Mouse (Mus musculus): Measurements from ENCODE around the gene Akap7.

The Akap7 gene

DNA sequence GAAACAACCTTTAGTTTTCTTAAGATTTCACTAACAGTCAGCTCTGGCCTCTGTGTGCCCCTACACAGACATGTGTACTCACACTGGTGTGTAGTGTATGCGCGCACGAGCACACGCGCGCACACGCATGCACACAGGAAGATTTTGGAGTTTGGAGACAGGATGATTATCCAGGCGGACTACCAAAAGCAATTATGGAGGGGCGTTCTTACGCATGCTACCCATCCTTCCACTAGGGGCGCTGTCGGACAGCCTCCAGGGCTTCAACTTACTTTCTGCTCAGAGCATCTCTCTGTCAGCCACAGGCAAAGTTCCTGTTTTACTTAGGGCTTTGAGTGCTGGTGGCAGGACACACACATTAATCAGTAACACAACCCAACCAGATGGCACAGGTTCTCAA is 57.6 kb downstream of the Akap7 start:
- WGBS = 59% methylated on average over 12 of the region's 12 CpGs

DNA sequence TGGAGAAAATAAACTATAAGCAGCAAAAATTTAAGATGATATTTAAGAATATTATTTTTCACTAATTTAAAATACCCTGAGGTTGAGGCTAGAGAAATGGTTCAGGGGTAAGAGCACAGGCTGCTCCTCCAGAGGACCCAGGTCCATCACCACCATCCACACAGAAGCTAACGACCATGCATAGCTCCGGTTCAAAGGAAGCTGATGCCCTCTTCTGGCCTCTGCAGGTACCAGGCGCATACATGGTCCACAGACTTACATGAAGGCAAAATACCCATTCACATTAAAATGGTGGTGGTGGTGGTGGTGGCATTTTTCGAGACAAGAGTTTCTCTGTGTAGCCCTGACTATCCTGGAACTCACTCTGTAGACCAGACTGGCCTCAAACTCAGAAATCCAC is 61.5 kb downstream of the Akap7 start:
- WGBS = 71% methylated on average over 4 of the region's 4 CpGs

DNA sequence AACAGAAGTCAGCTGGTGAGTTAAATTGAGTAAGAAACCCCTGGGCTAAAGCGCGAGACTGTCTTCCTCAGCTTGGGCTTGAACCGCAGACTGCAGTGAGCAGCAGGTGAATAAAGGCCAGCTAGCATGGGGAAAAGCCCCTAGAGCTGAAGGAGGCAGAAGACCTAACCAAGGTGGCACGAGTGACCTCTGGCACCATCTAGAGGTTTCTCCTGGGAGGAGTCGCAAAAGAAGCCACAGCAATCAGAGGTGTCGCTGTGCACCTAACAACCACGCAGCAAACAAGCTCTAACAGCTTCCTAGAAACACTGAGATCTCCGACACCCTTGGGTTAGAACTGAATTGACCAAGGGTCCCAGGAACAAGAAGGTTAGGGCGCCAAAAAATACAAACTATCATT is 68.5 kb downstream of the Akap7 start:
- WGBS = 45% methylated on average over 9 of the region's 9 CpGs

DNA sequence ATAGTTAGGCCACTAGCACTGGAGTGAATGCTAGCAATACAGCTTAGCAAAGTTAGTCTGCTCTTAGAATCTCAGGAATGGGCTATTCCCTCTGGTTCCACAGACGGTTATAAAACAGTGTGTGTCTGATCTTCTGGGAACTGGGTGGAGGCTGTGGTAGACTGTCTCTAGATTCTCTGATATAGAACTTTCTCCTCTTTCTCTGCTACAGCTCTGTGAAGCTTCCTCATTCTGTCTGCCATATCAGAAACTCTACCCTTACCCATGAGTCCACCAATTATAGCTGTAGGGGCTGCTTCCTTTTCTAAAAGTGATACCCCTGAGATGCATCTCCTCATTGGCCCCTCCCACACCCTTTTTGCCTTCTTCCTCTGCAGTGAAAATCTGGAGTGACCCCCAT is 73.6 kb downstream of the Akap7 start:
- 76% methylated on average over 1 of the region's 1 CpGs for WGBS

DNA sequence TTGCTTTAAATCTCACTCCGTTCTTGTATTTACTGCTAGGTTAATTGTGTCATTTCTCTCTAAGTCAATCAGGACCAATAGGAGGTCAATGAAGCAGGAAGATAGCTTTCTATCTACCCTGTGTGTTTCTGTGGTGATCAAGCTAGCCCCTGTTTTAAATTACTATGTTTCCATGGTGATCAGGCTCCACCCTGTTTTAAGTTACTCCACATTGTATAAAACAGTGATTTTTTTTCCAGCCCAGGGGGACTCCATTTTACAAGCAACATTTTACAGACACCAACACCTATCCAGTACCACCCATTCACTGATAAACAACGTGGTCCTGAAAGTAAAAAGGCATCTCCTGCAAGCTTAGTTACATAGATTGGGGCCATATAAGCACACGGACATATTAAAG is 75.0 kb downstream of the Akap7 start:
- WGBS = 77% methylated on average over 3 of the region's 3 CpGs

DNA sequence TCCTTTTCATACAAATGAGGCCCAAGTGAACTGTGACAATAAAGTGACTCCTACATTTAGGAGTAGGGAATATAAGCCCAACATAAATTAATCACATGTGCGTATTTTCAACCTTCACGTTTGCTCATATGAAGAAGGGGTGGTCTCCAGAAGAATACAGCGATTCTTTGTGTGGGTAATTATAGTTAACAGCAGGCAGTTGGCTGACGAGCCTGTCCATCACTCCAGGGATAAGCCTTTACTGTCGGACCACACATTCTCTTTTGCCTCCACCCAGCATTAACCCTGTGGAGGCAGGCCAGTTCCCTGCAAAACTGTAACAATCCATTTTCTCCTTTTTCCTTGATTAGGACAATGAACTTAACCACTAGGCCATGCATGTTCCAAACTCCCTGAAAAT is 76.3 kb downstream of the Akap7 start:
- WGBS = 75% methylated on average over 5 of the region's 5 CpGs

DNA sequence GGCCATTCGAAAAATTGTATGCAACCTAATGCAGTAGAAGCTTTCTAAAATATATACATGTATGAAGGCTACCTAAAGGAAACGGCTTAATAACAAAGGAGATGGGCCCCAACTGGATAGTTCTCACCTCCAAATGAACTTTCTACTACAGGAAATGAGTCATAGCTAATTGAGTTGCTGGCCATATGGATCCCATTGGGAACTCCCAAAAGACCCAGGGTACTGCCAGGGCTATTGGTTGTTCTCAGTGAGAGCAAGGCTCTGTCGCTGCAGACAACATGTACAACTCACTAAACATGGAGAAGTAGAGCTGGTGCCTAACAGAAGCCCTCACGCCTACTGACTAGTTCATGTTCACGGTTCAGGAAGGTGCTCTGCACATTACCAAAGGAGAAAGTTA is 83.3 kb downstream of the Akap7 start:
- 94% methylated on average over 5 of the region's 5 CpGs for WGBS

DNA sequence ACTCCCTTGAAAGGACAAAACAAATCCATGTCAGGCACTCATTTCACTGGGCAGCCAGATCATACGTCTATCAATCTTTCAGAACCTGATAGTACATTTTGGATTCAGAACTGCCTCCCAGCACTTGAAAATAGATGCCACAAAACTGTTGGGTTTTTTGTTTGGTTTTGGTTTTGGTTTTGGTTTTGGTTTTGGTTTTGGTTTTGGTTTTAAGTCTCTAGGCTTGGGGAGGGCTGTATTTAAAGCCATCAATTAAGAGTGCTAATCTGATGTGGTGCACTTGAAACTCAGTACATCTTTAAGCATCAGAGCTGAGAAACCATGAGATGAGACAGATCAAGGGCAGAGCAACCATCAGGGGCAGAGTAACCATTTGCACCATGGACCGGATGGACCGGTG is 86.9 kb downstream of the Akap7 start:
- 94% methylated on average over 3 of the region's 3 CpGs for WGBS

DNA sequence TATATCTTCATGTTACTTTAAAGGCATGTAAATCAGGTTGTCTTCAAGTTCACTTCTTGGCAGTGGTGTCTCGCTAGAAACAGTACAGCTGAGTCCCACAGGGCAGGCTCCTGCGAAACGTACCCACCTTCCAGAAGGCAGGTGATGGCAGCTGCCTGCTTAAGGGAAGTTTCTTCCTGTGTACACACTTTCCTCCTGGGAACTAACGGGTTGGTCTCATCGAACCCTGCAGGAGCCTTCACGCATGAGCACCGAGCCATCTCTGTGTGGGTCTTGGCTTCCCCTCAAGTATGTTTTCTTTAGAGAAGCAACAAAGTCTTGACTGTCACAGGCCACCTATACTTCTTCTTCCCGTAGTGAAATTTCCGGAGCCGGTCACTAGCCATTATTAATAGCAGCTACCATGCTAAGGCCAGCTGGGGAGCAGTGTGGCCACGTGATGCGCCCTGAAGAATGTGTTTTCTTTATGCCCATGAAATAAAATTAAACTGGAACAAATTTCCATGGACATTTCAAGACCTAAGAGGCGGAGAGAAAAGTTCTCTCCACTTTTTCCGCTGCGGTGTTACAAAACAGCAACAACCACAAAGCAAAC is 87.7 kb downstream of the Akap7 start:
- 76% methylated on average over 15 of the region's 15 CpGs for WGBS

DNA sequence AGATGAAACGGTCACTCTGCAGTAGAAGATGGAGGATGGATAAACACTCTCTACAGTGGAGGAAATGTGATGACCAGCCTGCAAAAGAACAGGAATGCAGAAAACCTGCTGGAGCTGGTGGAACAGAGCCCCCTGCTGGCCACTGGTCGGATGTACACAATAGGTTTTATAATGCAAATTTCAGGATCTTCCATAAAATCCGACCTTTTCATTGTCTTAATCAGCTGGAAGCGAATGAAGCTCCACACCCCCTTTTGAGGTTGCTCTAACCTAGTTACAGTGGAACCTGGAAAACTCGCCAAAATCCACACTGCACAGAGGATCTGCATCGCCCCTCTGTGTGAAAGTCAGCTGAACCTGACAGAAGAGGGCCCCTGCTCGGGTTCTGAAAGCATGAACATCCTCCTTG is 88.4 kb downstream of the Akap7 start:
- WGBS = 16% methylated on average over 7 of the region's 7 CpGs

DNA sequence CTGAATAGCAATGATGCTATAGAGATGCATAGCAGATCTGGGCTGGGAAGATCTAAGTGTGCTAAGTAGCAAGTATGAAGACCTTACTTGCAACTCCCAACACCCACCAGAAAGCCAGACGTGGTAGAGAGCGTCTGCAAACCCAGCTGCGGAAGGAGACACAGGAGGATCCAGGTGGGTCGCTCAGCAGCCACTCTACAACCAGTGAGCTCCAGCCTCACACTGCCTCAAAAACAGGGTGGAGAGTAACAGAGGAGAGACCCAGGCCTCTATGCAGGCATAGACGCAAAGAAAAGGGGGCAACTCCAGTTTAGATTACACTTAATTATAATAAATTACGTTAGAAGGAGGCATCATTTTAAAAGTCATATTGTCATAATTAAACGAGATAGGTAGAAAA is 88.9 kb downstream of the Akap7 start:
- WGBS = 57% methylated on average over 7 of the region's 7 CpGs

DNA sequence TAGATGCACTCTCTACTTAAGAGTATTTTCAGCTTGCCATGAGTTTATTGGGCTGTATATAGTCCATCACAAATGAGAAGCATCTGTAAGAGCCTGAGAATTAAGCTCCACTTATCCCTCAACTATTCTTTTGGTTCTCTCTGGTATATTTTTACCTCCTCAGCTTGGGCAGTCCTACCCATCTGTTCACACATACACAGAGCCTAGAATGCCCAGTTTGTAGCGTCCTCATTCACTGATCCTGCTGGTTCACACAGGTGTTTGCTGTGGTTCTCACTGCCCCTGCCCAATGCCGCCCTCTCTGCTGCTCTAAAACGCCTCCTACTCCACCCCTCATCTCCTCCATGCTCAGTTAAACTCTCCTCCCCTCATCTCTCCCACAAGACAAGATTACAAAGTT is 91.7 kb downstream of the Akap7 start:
- 59% methylated on average over 3 of the region's 3 CpGs for WGBS

DNA sequence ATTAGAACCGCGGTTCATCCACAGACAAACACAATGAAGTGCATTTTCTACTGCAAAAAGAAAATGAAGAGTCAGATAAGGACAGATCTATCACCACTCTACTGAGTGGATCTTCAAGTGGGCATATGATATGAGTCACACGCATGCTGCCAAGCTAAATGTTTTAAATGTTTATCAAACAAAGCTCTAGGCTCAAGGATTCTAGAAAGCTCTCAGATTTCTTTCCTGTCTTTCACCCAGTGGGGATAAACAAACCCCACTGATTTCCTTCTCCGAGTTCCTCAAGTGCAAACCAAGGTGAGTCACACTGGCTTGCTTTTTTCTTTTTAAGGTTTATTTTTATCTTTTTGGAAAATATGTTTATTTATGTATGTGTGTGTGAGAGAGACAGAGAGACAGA is 94.0 kb downstream of the Akap7 start:
- 61% methylated on average over 4 of the region's 4 CpGs for WGBS

DNA sequence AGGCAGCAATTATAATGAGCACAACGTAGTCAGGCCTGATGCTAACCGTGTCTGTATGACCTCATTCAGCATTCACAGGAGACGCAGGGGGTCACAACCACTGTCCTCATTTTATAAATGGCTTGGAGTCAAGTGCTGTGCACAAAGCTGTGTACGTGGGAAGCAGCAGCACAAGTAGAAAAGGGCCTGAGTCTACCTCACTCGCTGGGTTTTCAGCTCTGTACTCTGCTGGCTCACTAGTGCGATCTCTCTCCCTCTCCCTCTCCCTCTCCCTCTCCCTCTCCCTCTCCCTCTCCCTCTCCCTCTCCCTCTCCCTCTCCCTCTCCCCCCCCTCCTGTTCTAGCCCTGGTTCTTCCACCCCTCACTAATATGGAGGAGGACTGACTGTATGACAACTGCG is 99.1 kb downstream of the Akap7 start:
- 70% methylated on average over 7 of the region's 7 CpGs for WGBS

DNA sequence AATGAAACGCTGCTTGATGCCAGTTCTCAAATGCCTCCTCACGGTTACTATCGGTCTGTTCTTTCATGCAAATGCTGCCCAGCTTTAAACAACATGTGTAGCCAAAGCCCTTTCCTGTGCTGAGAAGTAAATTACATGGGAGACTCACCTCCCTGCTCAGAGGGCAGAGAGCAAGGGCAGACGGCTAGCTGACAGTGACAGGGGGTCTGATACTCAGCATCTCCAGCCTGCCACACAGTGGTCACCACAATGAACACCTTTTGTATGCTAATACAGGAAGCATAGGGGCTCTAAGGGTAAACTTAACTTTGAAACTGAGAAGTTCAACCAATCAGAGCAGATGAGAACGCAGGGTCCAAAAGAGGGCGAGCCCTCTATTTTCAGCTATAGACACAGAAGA is 99.8 kb downstream of the Akap7 start:
- 52% methylated on average over 6 of the region's 6 CpGs for WGBS

DNA sequence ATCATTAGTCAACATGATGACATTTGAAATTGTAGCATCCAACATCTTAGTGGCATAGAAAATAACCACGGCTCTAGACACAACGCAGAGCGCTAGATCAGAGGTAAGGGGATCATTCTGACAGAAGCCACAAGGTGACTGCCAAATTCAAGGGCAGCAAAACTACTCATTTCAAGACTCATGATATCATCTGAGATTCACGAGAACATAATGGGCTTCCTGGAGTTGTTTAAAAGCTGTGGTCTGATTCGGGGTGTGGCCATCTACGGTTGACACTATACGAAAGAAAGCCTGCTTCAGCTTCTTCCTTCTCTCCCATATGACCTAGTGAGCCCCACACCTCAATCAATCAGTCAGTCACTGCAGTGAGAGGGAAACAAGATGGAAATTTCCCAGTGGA is 107.0 kb downstream of the Akap7 start:
- 60% methylated on average over 7 of the region's 7 CpGs for WGBS

DNA sequence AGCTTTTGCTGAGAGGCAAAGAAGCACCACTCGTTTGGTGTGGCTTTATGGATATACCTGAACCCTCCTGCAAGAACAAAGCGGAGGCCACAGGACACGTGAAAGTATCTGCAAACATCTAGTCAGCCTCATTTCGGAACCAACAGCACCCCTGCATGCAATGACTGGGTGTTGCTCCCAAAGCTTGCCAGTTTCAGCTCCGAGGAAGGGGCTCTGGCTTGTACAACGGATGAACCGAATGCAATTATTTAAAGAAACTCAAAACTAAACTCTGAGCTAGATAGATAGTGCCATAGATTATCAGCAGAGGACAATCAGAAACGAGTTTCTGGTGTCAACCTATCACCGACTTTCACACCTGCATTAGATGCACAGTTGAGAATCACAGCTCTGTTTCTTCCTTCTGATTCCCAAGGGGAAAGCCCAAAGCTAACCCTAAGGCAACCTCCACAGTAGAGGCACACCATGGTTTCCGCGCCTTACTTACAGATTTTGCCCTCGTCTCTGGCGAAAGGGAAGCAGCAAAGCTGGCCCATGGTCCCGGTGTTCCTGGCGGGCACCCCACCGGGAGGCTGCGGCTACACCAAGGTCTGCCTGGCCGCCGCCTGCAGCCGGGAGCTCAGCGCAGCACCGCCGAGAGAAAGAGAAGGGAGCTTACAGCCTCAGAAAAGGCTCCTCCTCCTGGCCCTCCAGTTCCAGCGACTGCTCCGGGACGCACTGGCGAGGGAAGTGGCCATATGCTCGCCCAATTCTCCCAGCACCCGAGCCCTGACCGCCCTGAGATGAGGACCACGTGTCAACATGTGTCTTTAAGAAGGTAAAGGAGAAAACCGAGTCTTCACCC is 107.9 kb downstream of the Akap7 start:
- WGBS = 3% methylated on average over 32 of the region's 32 CpGs

DNA sequence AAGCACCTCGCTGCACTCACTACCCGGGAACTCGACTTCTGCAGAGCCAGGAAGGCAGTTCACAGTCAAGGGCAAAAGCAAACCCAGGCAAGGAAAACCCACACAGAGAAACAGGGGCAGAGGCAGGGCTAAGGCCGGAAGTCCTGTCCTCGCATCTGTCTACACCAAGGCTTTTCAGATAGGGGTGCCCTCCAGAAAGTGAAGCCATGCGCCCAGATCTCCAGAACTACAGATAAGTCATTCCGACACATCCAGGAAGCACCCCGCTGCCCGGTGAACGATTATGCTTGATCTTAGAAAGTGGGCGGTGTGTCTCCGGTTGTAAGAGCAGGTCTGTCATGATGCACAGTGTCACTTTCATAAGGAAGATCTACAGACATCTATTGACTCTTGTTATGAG is 109.1 kb downstream of the Akap7 start:
- WGBS = 17% methylated on average over 12 of the region's 12 CpGs

DNA sequence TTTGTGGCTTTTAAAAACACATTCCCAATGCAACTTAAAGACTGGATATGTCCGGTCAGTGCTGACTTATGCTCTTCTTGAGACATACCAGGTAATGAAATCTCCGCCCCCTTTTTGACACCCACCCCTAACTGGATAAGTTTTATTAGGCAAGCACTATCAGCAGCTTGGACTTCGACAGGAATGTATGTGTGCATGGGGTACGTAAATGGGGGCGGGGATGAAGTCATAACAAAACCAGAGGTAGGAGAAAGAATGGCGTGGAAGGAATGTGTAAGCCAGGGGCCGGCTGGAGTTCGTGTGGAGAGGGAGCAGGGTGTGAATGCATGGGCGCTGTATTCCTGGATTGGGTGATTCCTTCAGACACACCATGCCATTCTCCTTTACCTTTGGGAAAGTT is 109.6 kb downstream of the Akap7 start:
- whole genome bisulfite sequencing = 50% methylated on average over 9 of the region's 9 CpGs

DNA sequence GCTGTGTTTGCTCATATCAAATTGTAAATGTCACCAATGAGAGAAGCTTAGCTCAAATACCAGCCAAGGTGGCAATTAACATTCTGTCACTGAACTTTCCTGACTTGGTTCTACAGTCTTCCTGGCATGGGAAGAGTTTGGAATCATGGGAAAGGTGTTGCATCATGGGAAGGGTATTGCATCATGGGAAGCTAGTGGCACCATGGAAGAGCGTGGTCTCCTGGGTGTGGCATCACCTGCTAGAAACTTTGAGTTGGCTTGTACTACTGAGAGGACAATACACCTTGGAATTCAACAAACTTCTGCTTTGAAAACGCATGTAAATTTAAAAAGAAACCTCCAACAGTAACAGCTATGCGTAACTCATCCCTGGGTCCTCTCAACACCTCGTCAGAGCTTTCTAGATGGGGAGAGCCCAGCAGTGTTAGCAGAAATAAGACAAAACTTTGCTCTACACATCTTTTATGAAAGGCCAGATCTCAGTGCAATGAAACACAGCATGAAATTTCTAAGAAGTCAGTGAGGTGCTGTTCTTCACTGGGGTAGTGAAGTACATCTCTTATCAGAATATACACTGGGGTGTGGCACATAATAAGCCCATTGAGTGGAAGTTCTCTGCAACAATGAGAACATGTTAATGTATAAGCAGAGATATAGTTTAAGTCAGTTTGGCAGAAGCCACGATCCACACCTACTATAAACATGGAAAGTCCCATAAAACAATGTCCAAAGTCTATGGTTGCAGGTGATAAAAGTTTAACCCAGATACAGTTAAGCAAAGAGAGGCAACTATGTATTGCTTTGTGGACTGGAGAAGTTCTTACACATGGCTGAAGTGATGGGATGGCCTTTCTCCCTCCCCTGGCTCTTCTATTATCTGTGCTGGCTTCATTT is 115.2 kb downstream of the Akap7 start:
- WGBS = 82% methylated on average over 5 of the region's 5 CpGs

DNA sequence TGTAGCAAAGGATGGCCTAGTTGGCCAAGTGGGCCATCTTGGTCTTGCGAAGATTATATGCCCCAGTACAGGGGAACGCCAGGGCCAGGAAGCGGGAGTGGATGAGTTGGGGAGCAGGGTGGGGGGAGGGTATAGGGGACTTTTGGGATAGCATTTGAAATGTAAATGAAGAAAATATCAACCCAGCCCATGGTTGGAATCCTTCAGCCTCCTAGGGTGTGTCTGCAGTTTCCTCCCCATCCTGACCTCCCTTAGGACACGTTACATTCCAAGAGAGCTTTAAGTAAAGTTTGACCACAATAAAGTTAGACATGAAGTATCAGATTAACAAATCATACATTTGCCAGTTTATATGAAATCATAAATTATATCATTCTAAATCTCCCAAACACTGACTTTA is 116.5 kb downstream of the Akap7 start:
- 94% methylated on average over 4 of the region's 4 CpGs for whole genome bisulfite sequencing

DNA sequence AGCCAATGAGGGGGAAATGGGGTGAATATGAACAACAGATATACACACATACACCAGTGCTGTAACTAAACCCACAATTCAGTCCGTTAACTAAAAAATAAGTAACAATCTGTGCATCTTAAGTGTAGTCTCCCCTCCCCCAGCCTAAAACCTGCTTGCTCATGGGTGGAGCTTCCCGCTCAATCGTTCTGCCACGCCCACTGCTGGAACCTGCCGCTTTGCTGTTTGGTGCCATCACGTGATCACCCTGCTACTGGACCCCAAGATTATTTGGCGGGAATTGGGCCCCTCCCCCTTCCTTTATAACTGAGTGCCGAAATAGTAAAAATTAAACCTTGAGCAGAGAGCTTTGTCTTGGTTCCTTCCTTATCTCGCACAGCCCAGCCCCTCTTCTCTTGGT is 121.4 kb downstream of the Akap7 start:
- 57% methylated on average over 9 of the region's 9 CpGs for WGBS

DNA sequence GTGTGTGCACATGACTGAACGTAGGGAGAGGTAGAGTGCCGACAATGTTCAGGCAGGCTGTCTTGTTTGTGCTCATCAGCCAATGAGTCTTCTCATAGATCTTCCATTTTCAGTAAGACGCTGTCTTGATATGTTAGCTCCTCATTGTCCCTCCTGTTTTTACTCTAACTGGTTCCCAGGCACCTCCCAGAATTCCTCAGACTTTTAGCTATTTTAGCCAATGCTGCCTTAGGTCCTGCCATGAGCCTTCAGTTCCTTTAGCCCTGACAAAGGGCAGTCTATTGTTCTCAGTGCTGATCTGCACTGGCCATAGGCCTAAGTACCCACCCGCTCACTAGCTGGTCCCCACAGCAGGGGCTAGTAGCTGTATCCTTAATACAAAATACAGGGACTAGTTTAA is 122.0 kb downstream of the Akap7 start:
- 85% methylated on average over 4 of the region's 4 CpGs for WGBS

All from cerebral cortex, adult 2 months (tissue).